Mouse (Mus musculus): ENCODE results near the gene Trem2. TPM values are rescaled to one million over a fixed set of nuclear protein-coding genes. Genes with fewer than 3 reads are reported as not detected.

The Trem2 gene
- total RNA-seq (2012; rRNA removed) = not detected in 2 replicates
- total RNA-seq (2014; rRNA removed) = not detected in 2 replicates
- polyA plus RNA-seq (2012; ENCODE audit: insufficient read length, low read depth) = not detected in 2 replicates

DNA sequence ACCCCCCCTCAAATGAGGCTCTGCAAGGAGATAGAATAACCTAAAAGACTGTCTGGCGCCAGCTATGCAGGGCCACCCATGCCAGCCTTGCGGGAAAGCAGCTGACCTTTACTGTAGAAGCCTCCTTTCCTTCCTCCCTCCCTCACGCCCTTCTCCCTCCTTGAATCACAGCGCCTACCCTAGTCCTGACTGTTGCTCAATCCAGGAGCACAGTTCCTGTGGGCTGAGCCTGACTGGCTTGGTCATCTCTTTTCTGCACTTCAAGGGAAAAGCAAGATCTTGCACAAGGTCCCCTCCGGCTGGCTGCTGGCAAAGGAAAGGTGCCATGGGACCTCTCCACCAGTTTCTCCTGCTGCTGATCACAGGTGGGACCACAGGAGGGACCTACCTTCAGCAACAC is at the start of gene Trem2:
Trem2 (plus strand) TSS at position 171 of the 400 bp plus-strand sequence.
- Histone ChIP-seq H3K36me3 (replicated peaks in 1 of 2; ENCODE audit: control insufficient read depth in 1 of 2, insufficient read depth in 1 of 2, low read length in 1 of 2) (no peaks in the 10 kb centered on the region), H3K9ac (ENCODE audit: insufficient read depth, low read depth) (no peak within 1 kb of the TSS), H3K27ac (ENCODE audit: insufficient read depth, low read depth) (no peak within 1 kb of the TSS), H3K4me1 (ENCODE audit: control insufficient read depth in 1 of 2, insufficient read depth in 2 of 2) (peaks cover 0 to 20% of the 10 kb centered on the region in 2 experiments; a peak in 2 of 4 replicates), H3K4me2 (ENCODE audit: insufficient read depth, low read depth, poor library complexity, severe bottlenecking) (no peak within 1 kb of the TSS), H3K4me3 (replicated peaks in 1 of 3; ENCODE audit: low read depth in 2 of 3, low read length in 2 of 3, poor library complexity in 1 of 3) (no peak within 1 kb of the TSS), H3K9me3 (replicated peaks; ENCODE audit: low read length) (no peaks in the 10 kb centered on the region), H3K27me3 (replicated peaks) (no peaks in the 10 kb centered on the region), H3K79me2 (replicated peaks; ENCODE audit: control insufficient read depth, extremely low read depth, insufficient read depth, poor library complexity, severe bottlenecking) (no peaks in the 10 kb centered on the region)
- dilution Hi-C loops (cut with MboI; ENCODE audit: extremely low pct_ligation_motif_present, extremely low pct_unique_long_range_greater_than_20kb, low sequenced_read_pairs) = no loop called here
- TF ChIP-seq JUND (conservative IDR thresholded peaks at IDR 0.05; ENCODE audit: low read depth, low read length) = no peak
- TF ChIP-seq KAT2A (IDR thresholded peaks at IDR 0.05; ENCODE audit: insufficient replicate concordance, low read length) = no peak
- no peak for TF ChIP-seq POLR2AphosphoS2 (IDR thresholded peaks at IDR 0.05; ENCODE audit: low read depth, low read length)
- no peak for TF ChIP-seq GABPA (IDR thresholded peaks at IDR 0.05; ENCODE audit: insufficient replicate concordance, low read depth, low read length)
- TF ChIP-seq UBTF (IDR thresholded peaks at IDR 0.05; ENCODE audit: low read depth, low read length) = no peak
- DNase-seq (ENCODE audit: extremely low read depth) = no peak
- in situ Hi-C loops (cut with MboI; ENCODE audit: low pct_ligation_motif_present, low pct_unique_long_range_greater_than_20kb, low sequenced_read_pairs) = no loop called here

DNA sequence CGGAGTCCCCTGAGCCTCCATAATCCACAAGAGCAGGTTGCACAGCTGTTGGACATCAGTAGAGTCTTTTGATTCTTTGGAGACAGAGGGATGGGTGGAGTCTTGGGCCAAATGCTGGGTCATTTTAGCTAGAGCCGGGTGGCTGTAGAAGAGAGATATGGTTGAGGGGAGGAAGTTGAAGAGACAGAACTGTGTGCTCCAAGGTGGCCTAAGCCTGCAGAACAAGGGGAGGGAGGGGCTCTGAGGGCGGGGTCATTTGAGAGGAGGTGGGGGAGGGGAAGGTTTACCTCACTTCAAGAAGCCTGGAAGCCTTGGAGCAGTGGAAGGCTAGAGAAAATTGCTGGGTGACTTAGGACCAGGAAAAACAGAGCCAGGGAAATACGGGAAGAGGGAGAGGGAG is 47.0 kb upstream of the Trem2 start, which contains the start of gene Treml2:
Treml2 (plus strand) TSS at position 296 of the 400 bp plus-strand sequence.
- dilution Hi-C loops (cut with MboI; ENCODE audit: extremely low pct_ligation_motif_present, extremely low pct_unique_long_range_greater_than_20kb, low sequenced_read_pairs) = no loop called here
- TF ChIP-seq TBP (conservative IDR thresholded peaks at IDR 0.05; ENCODE audit: low read depth, low read length) (no peak), ZNF384 (IDR thresholded peaks at IDR 0.05; ENCODE audit: low read depth, low read length) (no peak), JUND (conservative IDR thresholded peaks at IDR 0.05; ENCODE audit: low read depth, low read length) (no peak), ELF1 (IDR thresholded peaks at IDR 0.05; ENCODE audit: low read depth, low read length) (no peak), CHD2 (IDR thresholded peaks at IDR 0.05; ENCODE audit: low read length) (no peak), MYC (IDR thresholded peaks at IDR 0.05; ENCODE audit: low read depth, low read length) (no peak), JUN (IDR thresholded peaks at IDR 0.05; ENCODE audit: insufficient read depth, low read depth, low read length) (no peak), MXI1 (IDR thresholded peaks at IDR 0.05; ENCODE audit: low read depth, low read length) (no peak), MEF2A (IDR thresholded peaks at IDR 0.05; ENCODE audit: borderline replicate concordance, low read depth, low read length) (no peak), TCF12 (IDR thresholded peaks at IDR 0.05; ENCODE audit: low read depth, low read length) (no peak), RAD21 (IDR thresholded peaks at IDR 0.05; ENCODE audit: low read depth, low read length) (no peak), IRF4 (IDR thresholded peaks at IDR 0.05; ENCODE audit: low read depth, low read length) (no peak), ETS1 (conservative IDR thresholded peaks at IDR 0.05; ENCODE audit: low read depth, low read length) (no peak), E2F4 (IDR thresholded peaks at IDR 0.05; ENCODE audit: insufficient replicate concordance, low read depth, low read length) (no peak), UBTF (IDR thresholded peaks at IDR 0.05; ENCODE audit: low read depth, low read length) (no peak), CHD1 (IDR thresholded peaks at IDR 0.05; ENCODE audit: low read depth, low read length) (no peak), ZC3H11A (IDR thresholded peaks at IDR 0.05; ENCODE audit: low read depth, low read length) (no peak), USF2 (conservative IDR thresholded peaks at IDR 0.05; ENCODE audit: low read depth, low read length) (no peak), HCFC1 (IDR thresholded peaks at IDR 0.05; ENCODE audit: low read depth, low read length) (no peak)
- H3K9me3 ChIP-seq (replicated peaks; ENCODE audit: low read length) = peaks cover 5% of the 10 kb centered on the region
- in situ Hi-C loops (cut with MboI; ENCODE audit: low pct_ligation_motif_present, low pct_unique_long_range_greater_than_20kb, low sequenced_read_pairs) = loop anchor here (25.0 kb wide), 1 partner anchor 187 kb away; no protein-coding TSS in a partner anchor
- no peaks in the 10 kb centered on the region for H3K79me2 ChIP-seq (replicated peaks; ENCODE audit: control insufficient read depth, extremely low read depth, insufficient read depth, poor library complexity, severe bottlenecking)
- H3K4me2 ChIP-seq (ENCODE audit: insufficient read depth, low read depth, poor library complexity, severe bottlenecking) = peak within 1 kb of the TSS; percentile 33
- 0 out of 2 replicates have a peak within 1 kb of the TSS, but pooled peaks have one; percentile 10 for H3K9ac ChIP-seq (ENCODE audit: insufficient read depth, low read depth)
- H3K27ac ChIP-seq (ENCODE audit: insufficient read depth, low read depth) = 0 out of 2 replicates have a peak within 1 kb of the TSS, but pooled peaks have one; percentile 25
- peak within 1 kb of the TSS; percentile 39 to 58 (median 55) for H3K4me3 ChIP-seq (replicated peaks in 1 of 3; ENCODE audit: low read depth in 2 of 3, low read length in 2 of 3, poor library complexity in 1 of 3)
- peak; percentile 37 for DNase-seq (ENCODE audit: extremely low read depth)
- H3K4me1 ChIP-seq (ENCODE audit: control insufficient read depth in 1 of 2, insufficient read depth in 2 of 2) = peaks cover 18 to 54% of the 10 kb centered on the region in 2 experiments
- H3K27me3 ChIP-seq (replicated peaks) = no peaks in the 10 kb centered on the region
- peaks cover 0 to 19% of the 10 kb centered on the region in 2 experiments for H3K36me3 ChIP-seq (replicated peaks in 1 of 2; ENCODE audit: control insufficient read depth in 1 of 2, insufficient read depth in 1 of 2, low read length in 1 of 2)

Data from CH12.LX (cell line).